Mouse (Mus musculus) lung, postnatal 0 days (tissue): ENCODE data around the gene Scrn2.

Experiments
- CTCF ChIP-seq: IDR thresholded peaks from 2 replicates; pipeline ENCODE4 v1.5.1; 2016; ENCODE audit warnings: antibody characterized with exemption, mild to moderate bottlenecking
- EP300 ChIP-seq: IDR thresholded peaks from 2 replicates; pipeline ENCODE4 v1.6.1; 2016; ENCODE audit warnings: antibody characterized with exemption, mild to moderate bottlenecking, control low read depth

DNA sequence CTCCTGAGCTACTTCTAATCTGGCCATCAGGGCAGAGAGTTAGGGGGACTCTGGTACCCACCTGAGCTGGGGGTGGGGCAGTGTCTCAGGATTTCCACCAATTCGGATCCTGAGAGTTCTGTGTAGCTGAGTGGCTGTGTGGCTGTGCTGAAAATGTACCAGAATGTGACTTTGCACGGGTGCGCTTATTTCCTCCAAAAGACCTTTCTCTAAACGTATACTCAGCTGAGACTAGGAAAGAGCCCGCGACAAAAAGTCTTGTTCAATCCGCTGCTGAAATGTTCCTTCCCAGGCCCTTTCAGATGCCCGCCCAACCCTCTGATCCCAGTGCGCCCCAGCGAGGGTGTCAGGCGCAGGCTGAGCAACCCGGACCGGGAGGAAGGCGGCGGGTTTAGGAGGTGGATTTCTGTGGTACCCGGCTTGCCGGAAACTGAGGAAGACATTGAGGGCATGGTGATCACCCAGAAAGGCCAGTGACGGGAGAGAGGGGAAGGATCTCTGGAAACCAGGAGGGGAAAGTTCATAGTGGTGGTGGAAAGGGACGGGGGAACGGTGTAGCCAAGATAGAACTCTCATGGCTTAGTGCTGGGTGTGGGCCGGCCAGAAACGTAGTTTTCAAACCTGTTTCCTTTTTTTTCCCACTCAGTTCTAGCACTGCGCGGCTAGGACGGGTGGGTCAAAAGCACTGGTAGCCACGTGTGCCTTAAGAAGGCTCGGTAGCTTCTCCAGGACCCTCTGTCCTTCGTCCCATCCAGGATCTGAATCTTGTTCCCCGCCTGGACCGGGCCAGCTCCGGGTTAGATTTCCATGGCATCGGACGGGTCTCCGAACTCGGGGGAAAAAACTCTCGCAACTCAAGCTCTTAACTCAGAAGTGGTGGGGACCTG is 11.8 kb upstream of the Scrn2 start:
- TF ChIP-seq CTCF (no peak), EP300 (no peak)
